Mouse (Mus musculus): ENCODE results near the gene Gm20388. TPM values are rescaled to one million over a fixed set of nuclear protein-coding genes. Genes with fewer than 3 reads are reported as not detected.

Gm20388 gene
- polyA plus RNA-seq, 1 experiment, result not detected

- TF ChIP-seq POLR2A (IDR thresholded peaks at IDR 0.05; ENCODE audit: insufficient read depth, low read depth, low read length), result no peak
- no peak for TF ChIP-seq CTCF (IDR thresholded peaks at IDR 0.05; ENCODE audit: insufficient read depth, low read depth, low read length)
- WGBS, result 20% methylated on average over 3 of the region's 3 CpGs
- peaks cover 9% of the 10 kb centered on the region; the same call in 1 of the 2 replicates for H3K4me1 ChIP-seq (ENCODE audit: control insufficient read depth, insufficient read depth, low read length)
- no peak overlapping the region for H3K4me3 ChIP-seq (ENCODE audit: insufficient read depth, low read depth, low read length)
- no peak overlapping the region for H3K27ac ChIP-seq (ENCODE audit: insufficient read depth, low read depth, low read length)
Measured at GRCm38 (mm10) chr8:123634395-123635131, 3723.9 kb downstream of the Gm20388 start.

- Histone ChIP-seq H3K4me1 (ENCODE audit: control insufficient read depth, insufficient read depth, low read length) (peaks cover 7% of the 10 kb centered on the region; the same call in 1 of the 2 replicates), H3K27ac (ENCODE audit: insufficient read depth, low read depth, low read length) (no peak overlapping the region), H3K4me3 (ENCODE audit: insufficient read depth, low read depth, low read length) (no peak overlapping the region)
- TF ChIP-seq POLR2A (IDR thresholded peaks at IDR 0.05; ENCODE audit: insufficient read depth, low read depth, low read length), result no peak
- TF ChIP-seq CTCF (IDR thresholded peaks at IDR 0.05; ENCODE audit: insufficient read depth, low read depth, low read length), result no peak
- 87% methylated on average over 11 of the region's 11 CpGs for WGBS
Measured at GRCm38 (mm10) chr8:123635671-123636070, 3725.0 kb downstream of the Gm20388 start.

- H3K4me1 ChIP-seq (ENCODE audit: control insufficient read depth, insufficient read depth, low read length), result peaks cover 3% of the 10 kb centered on the region; the same call in 1 of the 2 replicates
- H3K4me3 ChIP-seq (ENCODE audit: insufficient read depth, low read depth, low read length), result no peak overlapping the region; the same call in 1 of the 2 replicates
- H3K27ac ChIP-seq (ENCODE audit: insufficient read depth, low read depth, low read length), result no peak overlapping the region
- WGBS, result 25% methylated on average over 25 of the region's 25 CpGs
- peak; percentile 42; the same call in 1 of the 2 replicates for TF ChIP-seq CTCF (IDR thresholded peaks at IDR 0.05; ENCODE audit: insufficient read depth, low read depth, low read length)
- no peak for TF ChIP-seq POLR2A (IDR thresholded peaks at IDR 0.05; ENCODE audit: insufficient read depth, low read depth, low read length)
Measured at GRCm38 (mm10) chr8:123643330-123644051, 3732.8 kb downstream of the Gm20388 start.

GRCm38 (mm10) chr8:123645229-123645628 is 3734.6 kb downstream of the Gm20388 start:
- Histone ChIP-seq H3K27ac (ENCODE audit: insufficient read depth, low read depth, low read length) (no peak overlapping the region), H3K4me1 (ENCODE audit: control insufficient read depth, insufficient read depth, low read length) (peaks cover 3% of the 10 kb centered on the region; the same call in 1 of the 2 replicates), H3K4me3 (ENCODE audit: insufficient read depth, low read depth, low read length) (no peak overlapping the region)
- 83% methylated on average over 9 of the region's 9 CpGs for WGBS
- TF ChIP-seq POLR2A (IDR thresholded peaks at IDR 0.05; ENCODE audit: insufficient read depth, low read depth, low read length), result no peak
- no peak for TF ChIP-seq CTCF (IDR thresholded peaks at IDR 0.05; ENCODE audit: insufficient read depth, low read depth, low read length)

- Histone ChIP-seq H3K4me3 (ENCODE audit: insufficient read depth, low read depth, low read length) (no peak overlapping the region), H3K4me1 (ENCODE audit: control insufficient read depth, insufficient read depth, low read length) (peaks cover 4% of the 10 kb centered on the region), H3K27ac (ENCODE audit: insufficient read depth, low read depth, low read length) (no peak overlapping the region)
- WGBS, result 85% methylated on average over 17 of the region's 17 CpGs
- TF ChIP-seq POLR2A (IDR thresholded peaks at IDR 0.05; ENCODE audit: insufficient read depth, low read depth, low read length) (no peak), CTCF (IDR thresholded peaks at IDR 0.05; ENCODE audit: insufficient read depth, low read depth, low read length) (no peak)
Measured at GRCm38 (mm10) chr8:123648245-123649170, 3737.9 kb downstream of the Gm20388 start.

- Histone ChIP-seq H3K4me3 (ENCODE audit: insufficient read depth, low read depth, low read length) (no peak overlapping the region), H3K27ac (ENCODE audit: insufficient read depth, low read depth, low read length) (no peak overlapping the region), H3K4me1 (ENCODE audit: control insufficient read depth, insufficient read depth, low read length) (peaks cover 5% of the 10 kb centered on the region; the same call in 1 of the 2 replicates)
- no peak for TF ChIP-seq CTCF (IDR thresholded peaks at IDR 0.05; ENCODE audit: insufficient read depth, low read depth, low read length)
- WGBS, result 92% methylated on average over 12 of the region's 12 CpGs
Measured at GRCm38 (mm10) chr8:123649483-123649882, 3738.8 kb downstream of the Gm20388 start.

GRCm38 (mm10) chr8:123651390-123652098 is 3740.9 kb downstream of the Gm20388 start:
- Histone ChIP-seq H3K4me3 (ENCODE audit: insufficient read depth, low read depth, low read length) (no peak overlapping the region), H3K4me1 (ENCODE audit: control insufficient read depth, insufficient read depth, low read length) (peaks cover 7% of the 10 kb centered on the region), H3K27ac (ENCODE audit: insufficient read depth, low read depth, low read length) (no peak overlapping the region)
- TF ChIP-seq CTCF (IDR thresholded peaks at IDR 0.05; ENCODE audit: insufficient read depth, low read depth, low read length) (no peak), POLR2A (IDR thresholded peaks at IDR 0.05; ENCODE audit: insufficient read depth, low read depth, low read length) (no peak)
- 83% methylated on average over 5 of the region's 5 CpGs for WGBS

- Histone ChIP-seq H3K27ac (ENCODE audit: insufficient read depth, low read depth, low read length) (no peak overlapping the region), H3K4me3 (ENCODE audit: insufficient read depth, low read depth, low read length) (no peak overlapping the region), H3K4me1 (ENCODE audit: control insufficient read depth, insufficient read depth, low read length) (peaks cover 7% of the 10 kb centered on the region)
- TF ChIP-seq POLR2A (IDR thresholded peaks at IDR 0.05; ENCODE audit: insufficient read depth, low read depth, low read length) (no peak), CTCF (IDR thresholded peaks at IDR 0.05; ENCODE audit: insufficient read depth, low read depth, low read length) (no peak)
- 71% methylated on average over 4 of the region's 4 CpGs for WGBS
Measured at GRCm38 (mm10) chr8:123652641-123653040, 3742.0 kb downstream of the Gm20388 start.

All from olfactory bulb, adult 2 months (tissue).